In genomic region chr8:111720115-111720544, GRCm38 (mm10) we compare ENCODE assay signal across 11 mouse cellular contexts. TPM values are rescaled to one million over a fixed set of nuclear protein-coding genes. Genes with fewer than 3 reads are reported as not detected.
A peak's percentile ranks its signal among the peaks of the same experiment; 100 is the strongest.
DNase-seq lines count a peak whose midpoint lies in the region; ATAC-seq and TF ChIP-seq lines count a peak whose summit lies in the region.
"Had no signal": no experiment of that assay in that cellular context is flagged by ENCODE, and none has a peak within 500 bp of the region (broad histone marks: within the 10 kb centered on the region; RNA-seq: fewer than 3 reads in every experiment).

No protein-coding gene starts in this region.

- H3K36me3 ChIP-seq in hindbrain, embryonic 13.5 days: peaks cover 34% of the 10 kb centered on the region
- H3K36me3 ChIP-seq in hindbrain, embryonic 11.5 days (ENCODE audit: control insufficient read depth, insufficient read depth, low read length): peaks cover 4% of the 10 kb centered on the region; the same call in 1 of the 2 replicates
- peaks cover 7% of the 10 kb centered on the region for H3K36me3 ChIP-seq in stomach, postnatal 0 days (ENCODE audit: control insufficient read depth, insufficient read depth, low read length)

- DNase-seq in cerebellum, adult 11-12 months: peak; percentile 32
- DNase-seq in cerebellum, postnatal 10 days: no peak
- DNase-seq in hindbrain, embryonic 11.5 days (ENCODE audit: low spot score): no peak
- peak; percentile 18 to 27 for DNase-seq in right cerebral cortex, postnatal 10 days (ENCODE audit: low spot score in 2 of 2)
- no peak for DNase-seq in right cerebral cortex, postnatal 4 days
- peak; percentile 40 for DNase-seq in stomach, postnatal 0 days (ENCODE audit: low spot score)
- DNase-seq in layer of hippocampus, adult 11-12 months (ENCODE audit: low spot score): no peak
- DNase-seq: cerebellum, postnatal 14 days had no signal

- no peak overlapping the region for H3K4me3 ChIP-seq in hindbrain, embryonic 13.5 days
- H3K4me3 ChIP-seq in hindbrain, embryonic 11.5 days (ENCODE audit: low read depth, low read length): no peak overlapping the region
- no peak overlapping the region for H3K4me3 ChIP-seq in stomach, postnatal 0 days (ENCODE audit: low read depth, low read length)
- H3K4me3 ChIP-seq: hindbrain, embryonic 15.5 days had no signal

- peak overlapping the region; percentile 62 for H3K27ac ChIP-seq in hindbrain, embryonic 13.5 days
- H3K27ac ChIP-seq in hindbrain, embryonic 11.5 days (ENCODE audit: low read depth, low read length): no peak overlapping the region
- peak overlapping the region; percentile 40 for H3K27ac ChIP-seq in stomach, postnatal 0 days (replicated peaks)
- H3K27ac ChIP-seq: hindbrain, embryonic 15.5 days had no signal

- no peak for TF ChIP-seq EP300 in stomach, postnatal 0 days (optimal IDR thresholded peaks at IDR 0.05)

- H3K4me1 ChIP-seq in hindbrain, embryonic 13.5 days (replicated peaks): peaks cover 66% of the 10 kb centered on the region
- H3K4me1 ChIP-seq in hindbrain, embryonic 11.5 days (replicated peaks; ENCODE audit: control insufficient read depth, insufficient read depth, low read length): peaks cover 20% of the 10 kb centered on the region
- peaks cover 9% of the 10 kb centered on the region for H3K4me1 ChIP-seq in stomach, postnatal 0 days (replicated peaks; ENCODE audit: control insufficient read depth, insufficient read depth)

- no peaks in the 10 kb centered on the region for H3K27me3 ChIP-seq in hindbrain, embryonic 13.5 days
- no peaks in the 10 kb centered on the region for H3K27me3 ChIP-seq in hindbrain, embryonic 11.5 days (ENCODE audit: control insufficient read depth, insufficient read depth, low read length)
- H3K27me3 ChIP-seq in stomach, postnatal 0 days (ENCODE audit: control insufficient read depth, insufficient read depth, low read length): no peaks in the 10 kb centered on the region
- H3K27me3 ChIP-seq: hindbrain, embryonic 15.5 days had no signal

- no peak for ATAC-seq in hindbrain, embryonic 13.5 days (ENCODE audit: low FRiP score)
- ATAC-seq in hindbrain, embryonic 11.5 days (ENCODE audit: low FRiP score): no peak
- peak; percentile 40 for ATAC-seq in stomach, postnatal 0 days (ENCODE audit: low FRiP score, low TSS enrichment)

- no peak overlapping the region for H3K4me2 ChIP-seq in hindbrain, embryonic 13.5 days
- H3K4me2 ChIP-seq in hindbrain, embryonic 11.5 days (replicated peaks; ENCODE audit: low read depth, low read length): no peak overlapping the region
- H3K4me2 ChIP-seq in stomach, postnatal 0 days (replicated peaks; ENCODE audit: low read depth): no peak overlapping the region
- H3K4me2 ChIP-seq: hindbrain, embryonic 15.5 days had no signal

- H3K9me3 ChIP-seq in hindbrain, embryonic 13.5 days: no peaks in the 10 kb centered on the region
- H3K9me3 ChIP-seq in hindbrain, embryonic 11.5 days (ENCODE audit: control insufficient read depth, low read length): no peaks in the 10 kb centered on the region
- H3K9me3 ChIP-seq in stomach, postnatal 0 days (ENCODE audit: control insufficient read depth, low read length): no peaks in the 10 kb centered on the region
- H3K9me3 ChIP-seq: hindbrain, embryonic 15.5 days had no signal

- no peak for TF ChIP-seq CTCF in stomach, postnatal 0 days (IDR thresholded peaks at IDR 0.05; ENCODE audit: low read depth)

- 75% methylated on average over 4 of the region's 4 CpGs for WGBS in hindbrain, embryonic 13.5 days
- WGBS in hindbrain, embryonic 11.5 days: 74% methylated on average over 4 of the region's 4 CpGs
- WGBS in stomach, postnatal 0 days: 49% methylated on average over 4 of the region's 4 CpGs

- H3K9ac ChIP-seq in hindbrain, embryonic 13.5 days: no peak overlapping the region
- H3K9ac ChIP-seq in hindbrain, embryonic 11.5 days (ENCODE audit: low read depth, low read length): no peak overlapping the region
- no peak overlapping the region for H3K9ac ChIP-seq in stomach, postnatal 0 days (ENCODE audit: low read length)
- H3K9ac ChIP-seq: hindbrain, embryonic 15.5 days had no signal

RNA-seq across cellular contexts. Expression of gene Bcar1, which starts 23.5 kb away (rescaled TPM):
- 55.4 and 55.6 TPM in 2 replicates for polyA plus RNA-seq in hindbrain, embryonic 13.5 days (2015; fragmentation: Nextera tagmentation; extraction: Ambion mirVana)
- polyA plus RNA-seq in hindbrain, embryonic 11.5 days (2014; fragmentation: Nextera tagmentation; extraction: Ambion mirVana): 43.3 and 47.3 TPM in 2 replicates
- 22.6 and 27.4 TPM in 2 replicates for polyA plus RNA-seq in stomach, postnatal 0 days (2015; fragmentation: Nextera tagmentation; extraction: Ambion mirVana)

RNA-seq across cellular contexts. Expression of gene Ctrb1, which starts 29.3 kb away (rescaled TPM):
- 3.1 TPM in 1 of 2 replicates, not detected in the other for polyA plus RNA-seq in hindbrain, embryonic 13.5 days (2015; fragmentation: Nextera tagmentation; extraction: Ambion mirVana)
- not detected in 2 replicates for polyA plus RNA-seq in hindbrain, embryonic 11.5 days (2014; fragmentation: Nextera tagmentation; extraction: Ambion mirVana)
- polyA plus RNA-seq in stomach, postnatal 0 days (2015; fragmentation: Nextera tagmentation; extraction: Ambion mirVana): 20.2 and 24.1 TPM in 2 replicates
- polyA plus RNA-seq: forebrain, embryonic 11.5 days had no signal

Comparison
In these comparisons a context has a peak if more than half of its experiments do, and no peak if none do; other contexts are left out.
1. DNase-seq: peak in cerebellum, adult 11-12 months (single experiment), right cerebral cortex, postnatal 10 days (2 of 2) and stomach, postnatal 0 days (single experiment); none in cerebellum, postnatal 10 days (0 of 2), hindbrain, embryonic 11.5 days (single experiment), right cerebral cortex, postnatal 4 days (single experiment) and layer of hippocampus, adult 11-12 months (single experiment).